Mouse (Mus musculus) lung, postnatal 0 days (tissue): ENCODE results near the gene Echdc2. TPM values are rescaled to one million over a fixed set of nuclear protein-coding genes. Genes with fewer than 3 reads are reported as not detected.

Experiments
- ATAC-seq: fragments of 200-750 bp; cut with Nextera tagmentation; 2 replicates; pipeline ENCODE4 v1.8.0; 2017; ENCODE audit warnings: moderate library complexity
- DNase-seq: peaks from one replicate; pipeline ENCODE4 v3.0.0-alpha.2; 2016; ENCODE audit warnings: low spot score
- H3K27ac ChIP-seq: fragments of 300-500 bp; sonication (generic); 2 replicates; pipeline ENCODE4 v1.5.1; 2014; ENCODE audit warnings: antibody characterized with exemption, mild to moderate bottlenecking, low read length, mixed read lengths
- H3K27me3 ChIP-seq: fragments of 300-500 bp; sonication (generic); replicated peaks from 2 replicates; pipeline ENCODE4 v1.6.1; 2014; ENCODE audit warnings: low read length, mixed read lengths; ENCODE audit not compliant: insufficient read depth
- H3K36me3 ChIP-seq: fragments of 300-500 bp; sonication (generic); 2 replicates; pipeline ENCODE4 v1.6.1; 2014; ENCODE audit warnings: low read length, mixed read lengths; ENCODE audit not compliant: insufficient read depth
- H3K4me1 ChIP-seq: fragments of 300-500 bp; sonication (generic); 2 replicates; pipeline ENCODE4 v1.6.1; 2014; ENCODE audit warnings: antibody characterized with exemption, low read depth, low read length, mixed read lengths; ENCODE audit not compliant: insufficient read depth
- H3K4me2 ChIP-seq: fragments of 300-500 bp; sonication (generic); replicated peaks from 2 replicates; pipeline ENCODE4 v1.6.1; 2014; ENCODE audit warnings: low read depth, mild to moderate bottlenecking, low read length, moderate library complexity, mixed read lengths
- H3K4me3 ChIP-seq: fragments of 300-500 bp; sonication (generic); 2 replicates; pipeline ENCODE4 v1.5.1; 2014; ENCODE audit warnings: low read depth, low read length
- H3K9ac ChIP-seq: fragments of 300-500 bp; sonication (generic); replicated peaks from 2 replicates; pipeline ENCODE4 v1.6.1; 2014; ENCODE audit warnings: low read depth, mild to moderate bottlenecking
- H3K9me3 ChIP-seq: fragments of 300-500 bp; sonication (generic); 2 replicates; pipeline ENCODE4 v1.6.1; 2016; ENCODE audit warnings: low read length, mixed read lengths
- CTCF ChIP-seq: IDR thresholded peaks from 2 replicates; pipeline ENCODE4 v1.5.1; 2016; ENCODE audit warnings: antibody characterized with exemption, mild to moderate bottlenecking
- EP300 ChIP-seq: IDR thresholded peaks from 2 replicates; pipeline ENCODE4 v1.6.1; 2016; ENCODE audit warnings: antibody characterized with exemption, mild to moderate bottlenecking, control low read depth
- WGBS: fragments of 180-500 bp; shearing (Covaris S2); extraction: QIAGEN DNeasy Blood & Tissue Kit; methylation state at CpG from one replicate; pipeline ENCODE4 v1.1.7; 2014; 5-methylcytosine and 5-hydroxymethylcytosine counted together
- polyA plus RNA-seq: library from polyadenylated mRNA; unstranded; fragments of >200 nt; fragmentation: Nextera tagmentation; extraction: Ambion mirVana; gene quantifications from 2 replicates; pipeline ENCODE4 v1.2.1, GENCODE M21; 2015

The Echdc2 gene
- polyA plus RNA-seq, 1 experiment from 2014 or later = 52.8 TPM

DNA sequence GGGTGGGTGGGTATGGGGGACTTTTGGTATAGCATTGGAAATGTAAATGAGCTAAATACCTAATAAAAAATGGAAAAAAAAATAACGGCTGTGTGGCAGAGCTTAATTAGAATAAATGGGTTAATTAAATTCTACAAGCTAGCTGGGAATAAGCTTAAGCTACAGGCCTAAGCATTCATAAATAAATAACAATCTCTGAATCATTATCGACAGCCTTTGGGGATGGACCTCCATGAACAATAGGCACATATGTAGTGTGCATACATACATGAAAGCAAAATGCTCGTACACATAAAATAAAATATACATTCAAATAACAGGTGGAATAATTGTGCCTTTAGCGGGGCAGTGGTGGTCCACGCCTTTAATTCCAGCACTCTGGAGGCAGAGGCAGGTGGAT is 57.3 kb downstream of the Echdc2 start:
- no peaks in the 10 kb centered on the region for H3K4me1 ChIP-seq
- no peak overlapping the region for H3K27ac ChIP-seq
- no peaks in the 10 kb centered on the region for H3K9me3 ChIP-seq
- H3K36me3 ChIP-seq = no peaks in the 10 kb centered on the region
- DNase-seq (no peak), ATAC-seq (no peak)
- no peak overlapping the region for H3K9ac ChIP-seq
- no peak for TF ChIP-seq CTCF
- TF ChIP-seq EP300 = no peak
- WGBS = 88% methylated on average over 5 of the region's 5 CpGs
- H3K4me3 ChIP-seq = no peak overlapping the region
- H3K27me3 ChIP-seq = peaks cover 13% of the 10 kb centered on the region; the same call in 1 of the 2 replicates
- no peak overlapping the region for H3K4me2 ChIP-seq

DNA sequence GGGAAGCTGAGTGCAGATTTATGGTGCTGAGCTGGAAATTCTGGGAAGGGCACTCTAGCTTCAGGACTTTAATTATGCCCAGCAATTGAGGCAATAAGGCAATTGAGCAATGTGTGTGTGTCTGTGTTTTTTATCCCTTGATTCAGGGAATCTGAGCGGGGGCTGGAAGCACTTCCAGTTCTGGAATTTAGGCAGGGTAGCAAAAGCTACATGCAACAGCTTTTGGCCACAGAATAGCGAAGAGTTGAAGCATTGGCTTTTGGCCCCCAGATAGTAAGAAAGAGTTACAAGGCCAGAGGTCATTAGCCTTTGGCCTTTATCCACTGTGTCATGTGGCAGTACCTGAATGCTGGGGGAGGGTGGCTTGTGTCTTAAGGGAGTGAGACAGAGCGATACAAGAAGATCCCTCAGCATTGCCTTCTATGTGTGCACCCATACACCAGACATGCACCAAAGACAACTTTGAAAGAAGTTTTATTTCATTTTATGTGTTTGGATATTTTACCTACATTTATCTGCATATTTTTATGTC is 60.2 kb downstream of the Echdc2 start:
- WGBS = 43% methylated on average over 3 of the region's 3 CpGs

More for the DNA sequence above, 60.2 kb downstream of the Echdc2 start:
- no peaks in the 10 kb centered on the region for H3K4me1 ChIP-seq
- H3K27ac ChIP-seq = no peak overlapping the region
- H3K4me3 ChIP-seq = no peak overlapping the region
- no peaks in the 10 kb centered on the region for H3K36me3 ChIP-seq
- TF ChIP-seq CTCF (no peak), EP300 (no peak)
- no peak overlapping the region for H3K9ac ChIP-seq
- DNase-seq (peak; percentile 30), ATAC-seq (no peak)
- H3K9me3 ChIP-seq = no peaks in the 10 kb centered on the region
- H3K4me2 ChIP-seq = no peak overlapping the region
- H3K27me3 ChIP-seq = no peaks in the 10 kb centered on the region

Other genes starting within 250 kb of the Echdc2 start
- gene Cpt2, start 241.8 kb upstream of the Echdc2 start, polyA plus RNA-seq = 32.2 and 33.9 TPM in 2 replicates
- gene Slc1a7, start 197.1 kb upstream of the Echdc2 start, polyA plus RNA-seq = 0.17 and 0.48 TPM in 2 replicates
- 2.8 and 3.3 TPM in 2 replicates for gene Podn, start 69.0 kb upstream of the Echdc2 start, polyA plus RNA-seq
- gene Scp2, start 20.4 kb upstream of the Echdc2 start, polyA plus RNA-seq = 495 and 532 TPM in 2 replicates
- gene Zyg11a, start 52.6 kb downstream of the Echdc2 start, polyA plus RNA-seq = not detected in 2 replicates
- 4.7 and 5.2 TPM in 2 replicates for gene Zyg11b, start 135.7 kb downstream of the Echdc2 start, polyA plus RNA-seq
- 25.3 and 31.9 TPM in 2 replicates for gene Coa7, start 162.7 kb downstream of the Echdc2 start, polyA plus RNA-seq
- 0.83 and 1.1 TPM in 2 replicates for gene Shisal2a, start 217.9 kb downstream of the Echdc2 start, polyA plus RNA-seq
- gene Gpx7, start 241.5 kb downstream of the Echdc2 start, polyA plus RNA-seq = 68.5 and 70.3 TPM in 2 replicates